Mouse (Mus musculus) limb, embryonic 13.5 days (tissue): ENCODE measurements around the gene Dnah6. TPM values are rescaled to one million over a fixed set of nuclear protein-coding genes. Genes with fewer than 3 reads are reported as not detected.

Experiments used
- ATAC-seq: fragments of 200-750 bp; cut with Nextera tagmentation; 2 replicates; pipeline ENCODE4 v1.8.0; 2017; ENCODE audit warnings: low read depth, moderate number of reproducible peaks, moderate TSS enrichment; ENCODE audit not compliant: low FRiP score
- H3K27ac ChIP-seq: fragments of 300-500 bp; sonication (generic); 2 replicates; pipeline ENCODE4 v1.5.1; 2015; ENCODE audit warnings: inconsistent platforms, mild to moderate bottlenecking, moderate library complexity
- H3K27me3 ChIP-seq: fragments of 300-500 bp; sonication (generic); 2 replicates; pipeline ENCODE4 v1.6.1; 2015; ENCODE audit warnings: mild to moderate bottlenecking, inconsistent platforms
- H3K36me3 ChIP-seq: fragments of 300-500 bp; sonication (generic); 2 replicates; pipeline ENCODE4 v1.6.1; 2015; ENCODE audit warnings: inconsistent platforms, mild to moderate bottlenecking, moderate library complexity
- H3K4me1 ChIP-seq: fragments of 300-500 bp; sonication (generic); 2 replicates; pipeline ENCODE4 v1.6.1; 2015; ENCODE audit warnings: inconsistent platforms
- H3K4me2 ChIP-seq: fragments of 300-500 bp; sonication (generic); replicated peaks from 2 replicates; pipeline ENCODE4 v1.6.1; 2015; ENCODE audit warnings: inconsistent platforms, mild to moderate bottlenecking, moderate library complexity
- H3K4me3 ChIP-seq: fragments of 300-500 bp; sonication (generic); 2 replicates; pipeline ENCODE4 v1.5.1; 2015; ENCODE audit warnings: moderate library complexity, mild to moderate bottlenecking, inconsistent platforms
- H3K9ac ChIP-seq: fragments of 300-500 bp; sonication (generic); 2 replicates; pipeline ENCODE4 v1.6.1; 2015; ENCODE audit warnings: mild to moderate bottlenecking, inconsistent platforms
- H3K9me3 ChIP-seq: fragments of 300-500 bp; sonication (generic); 2 replicates; pipeline ENCODE4 v1.6.1; 2016; ENCODE audit warnings: inconsistent platforms
- WGBS: fragments of 180-500 bp; shearing (Covaris S2); methylation state at CpG from one replicate; pipeline ENCODE4 v1.1.7; 2015; 5-methylcytosine and 5-hydroxymethylcytosine counted together
- polyA plus RNA-seq: library from polyadenylated mRNA; unstranded; fragments of >200 nt; fragmentation: Nextera tagmentation; extraction: Ambion mirVana; gene quantifications from 2 replicates; pipeline ENCODE4 v1.2.1, GENCODE M21; 2015

Gene Dnah6
- polyA plus RNA-seq: 0.01 and 0.03 TPM in 2 replicates

DNA sequence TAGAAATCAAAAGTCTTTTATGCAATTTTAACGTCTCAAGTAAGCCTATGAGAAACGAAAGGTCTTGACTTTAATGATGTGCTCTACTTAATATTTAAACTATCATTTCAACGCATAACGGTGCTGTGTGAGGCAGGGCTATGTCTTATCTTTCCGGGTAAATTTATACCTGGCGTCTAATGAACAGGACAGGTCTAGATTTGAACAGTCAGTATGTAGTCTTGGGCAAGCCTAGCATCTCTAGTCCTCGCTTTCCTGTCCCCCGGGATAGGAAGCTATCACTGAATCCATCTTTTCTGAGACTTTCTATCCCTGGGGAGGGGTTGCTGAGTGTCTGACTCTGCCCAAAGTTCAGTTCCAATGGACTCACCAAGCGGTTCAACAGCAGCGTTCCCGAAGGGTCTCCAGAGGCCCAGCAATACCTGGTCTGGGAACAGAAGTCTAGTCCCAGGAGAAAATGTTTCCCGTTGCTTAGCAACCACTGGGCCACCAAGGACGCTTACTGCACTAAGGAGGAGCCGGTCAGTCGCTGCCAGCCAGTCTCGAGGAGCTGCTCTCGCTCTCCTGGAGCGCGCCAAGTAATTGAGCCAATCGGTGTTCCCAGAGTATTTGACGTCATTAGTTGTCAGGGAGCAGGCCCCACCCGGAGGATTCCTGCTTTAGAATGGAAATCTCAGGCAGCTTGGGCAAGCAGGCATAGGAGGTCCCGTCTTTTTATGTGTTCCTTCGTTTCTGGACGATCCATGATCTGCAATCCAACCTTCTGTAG, at the start of gene Dnah6:
TSS of gene Dnah6 (minus strand) at position 463 of the 769 bp plus-strand sequence.
- H3K9ac ChIP-seq: no peak within 1 kb of the TSS; the same call in 1 of the 2 replicates
- no peak within 1 kb of the TSS for H3K27ac ChIP-seq
- no peaks in the 10 kb centered on the region for H3K9me3 ChIP-seq
- H3K36me3 ChIP-seq: no peaks in the 10 kb centered on the region
- peak within 1 kb of the TSS; percentile 37 for H3K4me3 ChIP-seq
- WGBS: 33% methylated on average over 25 of the region's 25 CpGs
- peak; percentile 96 for ATAC-seq
- no peaks in the 10 kb centered on the region for H3K27me3 ChIP-seq
- H3K4me1 ChIP-seq: peaks cover 12% of the 10 kb centered on the region
- H3K4me2 ChIP-seq: peak within 1 kb of the TSS; percentile 68

DNA sequence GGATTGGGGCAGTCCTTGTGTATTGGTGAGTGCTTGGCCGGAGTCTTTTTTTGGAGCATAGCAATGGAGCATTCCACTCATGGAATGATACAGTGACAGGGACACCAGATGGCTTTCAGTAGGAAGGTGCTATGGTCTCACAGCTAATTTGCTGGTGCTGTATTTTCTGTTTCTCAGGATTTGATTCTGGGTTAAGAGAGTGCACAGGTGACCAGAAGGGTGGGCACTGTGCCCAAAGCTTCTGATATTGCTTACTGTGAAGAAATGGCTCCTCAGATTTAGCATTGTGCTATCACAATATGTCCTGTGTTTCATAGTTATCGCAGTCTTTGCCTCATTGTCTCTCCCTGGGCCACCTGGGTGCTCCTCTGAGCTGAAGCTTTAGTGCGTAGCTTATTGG, 47.9 kb upstream of the Dnah6 start:
- ATAC-seq: no peak

DNA sequence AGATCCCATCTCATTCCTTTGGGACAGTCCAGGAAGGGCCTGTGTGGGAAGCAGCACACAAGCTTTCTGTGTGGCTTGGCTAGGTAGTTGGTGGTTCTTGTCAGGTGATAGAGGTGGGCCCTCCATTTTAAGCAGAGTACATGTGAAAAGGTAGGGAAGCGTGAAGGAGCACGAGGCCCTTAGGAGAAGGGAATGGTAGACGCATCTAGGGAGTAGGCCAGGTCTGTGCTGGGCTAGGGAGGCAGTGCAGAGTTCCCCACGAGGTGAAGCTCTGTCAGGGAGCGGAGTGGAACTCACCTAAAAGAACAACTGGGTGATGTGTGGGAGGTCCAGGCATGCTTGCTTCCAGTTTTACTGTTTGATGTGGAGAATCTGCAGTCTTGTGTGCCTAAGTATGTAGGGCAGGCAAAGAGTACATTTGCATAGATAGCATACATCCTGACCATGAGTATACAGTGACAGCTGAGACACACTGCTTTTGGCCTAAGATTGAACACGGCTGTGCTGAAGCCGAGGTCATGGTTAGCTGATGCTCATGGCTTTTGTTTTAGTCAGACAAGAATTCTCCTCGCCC, 46.4 kb upstream of the Dnah6 start:
- no peaks in the 10 kb centered on the region for H3K4me1 ChIP-seq
- H3K36me3 ChIP-seq: peaks cover 86% of the 10 kb centered on the region
- H3K4me2 ChIP-seq: no peak overlapping the region
- no peak overlapping the region for H3K4me3 ChIP-seq
- H3K27ac ChIP-seq: no peak overlapping the region
- no peaks in the 10 kb centered on the region for H3K27me3 ChIP-seq
- no peaks in the 10 kb centered on the region for H3K9me3 ChIP-seq
- ATAC-seq: no peak
- H3K9ac ChIP-seq: no peak overlapping the region
- 92% methylated on average over 8 of the region's 8 CpGs for WGBS

More for the DNA sequence above, 47.9 kb upstream of the Dnah6 start:
- no peak overlapping the region for H3K4me3 ChIP-seq
- H3K4me2 ChIP-seq: no peak overlapping the region
- H3K9ac ChIP-seq: no peak overlapping the region
- H3K9me3 ChIP-seq: no peaks in the 10 kb centered on the region
- H3K4me1 ChIP-seq: no peaks in the 10 kb centered on the region
- H3K36me3 ChIP-seq: peaks cover 81% of the 10 kb centered on the region
- H3K27ac ChIP-seq: no peak overlapping the region
- 95% methylated on average over 3 of the region's 3 CpGs for WGBS
- no peaks in the 10 kb centered on the region for H3K27me3 ChIP-seq

DNA sequence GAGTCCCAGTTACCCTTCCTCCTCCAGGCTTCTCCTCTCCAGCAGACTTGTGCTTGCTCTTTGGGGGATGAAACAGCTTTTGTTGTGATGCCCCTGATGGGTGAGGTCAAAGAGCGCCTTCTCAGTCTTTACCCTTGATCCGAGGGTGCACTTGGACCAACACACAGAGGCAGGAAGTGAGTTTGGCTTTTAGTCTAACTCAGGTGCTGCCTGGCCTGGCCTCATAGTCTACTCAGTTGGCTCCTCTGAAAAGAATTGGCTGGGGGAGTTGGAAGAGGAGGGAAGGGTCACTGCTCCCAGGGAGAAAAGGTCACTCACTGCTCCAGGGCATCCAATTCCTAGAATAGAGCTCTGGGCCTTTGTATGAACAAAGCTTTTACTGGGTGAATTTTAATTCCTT, 43.4 kb upstream of the Dnah6 start:
- H3K4me2 ChIP-seq: no peak overlapping the region
- WGBS: 72% methylated on average over 2 of the region's 2 CpGs
- H3K27me3 ChIP-seq: no peaks in the 10 kb centered on the region
- H3K9me3 ChIP-seq: no peaks in the 10 kb centered on the region
- no peaks in the 10 kb centered on the region for H3K4me1 ChIP-seq
- H3K36me3 ChIP-seq: peaks cover 80% of the 10 kb centered on the region
- no peak overlapping the region for H3K27ac ChIP-seq
- H3K4me3 ChIP-seq: no peak overlapping the region
- no peak overlapping the region for H3K9ac ChIP-seq
- ATAC-seq: no peak

DNA sequence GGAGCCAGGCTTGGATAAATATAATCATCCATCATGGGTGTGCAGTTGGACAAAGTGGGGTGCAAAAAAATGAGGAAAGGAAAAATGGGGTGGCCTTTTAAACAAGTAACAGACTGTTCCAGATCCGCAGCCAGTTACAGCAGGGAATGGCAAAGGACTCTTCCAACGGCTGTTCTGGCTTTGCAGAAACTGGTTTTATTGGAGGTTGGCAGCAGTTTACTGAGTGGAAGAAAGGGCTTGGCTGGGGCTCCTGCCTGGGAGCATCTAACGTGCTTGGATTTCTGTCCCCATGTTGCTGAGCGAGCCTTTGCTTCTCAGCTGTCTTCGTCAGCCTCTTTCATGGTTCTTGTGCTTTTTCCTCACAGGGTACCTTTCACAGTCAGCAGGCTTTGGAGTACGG, 38.7 kb upstream of the Dnah6 start:
- Histone ChIP-seq H3K4me1 (no peaks in the 10 kb centered on the region), H3K27me3 (no peaks in the 10 kb centered on the region), H3K36me3 (peaks cover 73% of the 10 kb centered on the region), H3K4me3 (no peak overlapping the region), H3K9me3 (no peaks in the 10 kb centered on the region), H3K27ac (no peak overlapping the region), H3K4me2 (no peak overlapping the region), H3K9ac (no peak overlapping the region)
- ATAC-seq: no peak
- WGBS: 83% methylated on average over 6 of the region's 6 CpGs

DNA sequence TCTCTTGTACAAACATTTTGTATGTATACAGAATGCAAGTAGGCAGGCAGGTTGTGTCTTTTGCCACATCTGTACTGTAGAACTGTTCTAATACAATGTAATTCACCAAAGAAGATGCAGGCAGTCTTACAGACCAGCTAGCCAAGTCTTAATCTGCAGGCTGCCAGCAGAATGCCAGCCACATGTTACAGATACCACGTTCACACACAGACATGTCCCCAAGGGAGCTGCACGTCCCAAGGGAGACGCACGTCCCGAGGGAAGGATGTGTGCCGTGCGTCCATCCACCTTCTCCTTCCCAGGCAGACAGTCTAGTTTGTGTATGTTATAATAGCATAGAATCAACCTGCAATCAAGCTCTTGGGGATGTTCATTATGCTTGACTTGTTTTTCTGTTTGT, 35.6 kb upstream of the Dnah6 start:
- ATAC-seq: no peak
- Histone ChIP-seq H3K27me3 (no peaks in the 10 kb centered on the region), H3K9ac (no peak overlapping the region), H3K27ac (no peak overlapping the region), H3K9me3 (no peaks in the 10 kb centered on the region), H3K4me1 (peaks cover 16% of the 10 kb centered on the region), H3K36me3 (peaks cover 52% of the 10 kb centered on the region), H3K4me2 (no peak overlapping the region), H3K4me3 (no peak overlapping the region)
- WGBS: 91% methylated on average over 7 of the region's 7 CpGs

DNA sequence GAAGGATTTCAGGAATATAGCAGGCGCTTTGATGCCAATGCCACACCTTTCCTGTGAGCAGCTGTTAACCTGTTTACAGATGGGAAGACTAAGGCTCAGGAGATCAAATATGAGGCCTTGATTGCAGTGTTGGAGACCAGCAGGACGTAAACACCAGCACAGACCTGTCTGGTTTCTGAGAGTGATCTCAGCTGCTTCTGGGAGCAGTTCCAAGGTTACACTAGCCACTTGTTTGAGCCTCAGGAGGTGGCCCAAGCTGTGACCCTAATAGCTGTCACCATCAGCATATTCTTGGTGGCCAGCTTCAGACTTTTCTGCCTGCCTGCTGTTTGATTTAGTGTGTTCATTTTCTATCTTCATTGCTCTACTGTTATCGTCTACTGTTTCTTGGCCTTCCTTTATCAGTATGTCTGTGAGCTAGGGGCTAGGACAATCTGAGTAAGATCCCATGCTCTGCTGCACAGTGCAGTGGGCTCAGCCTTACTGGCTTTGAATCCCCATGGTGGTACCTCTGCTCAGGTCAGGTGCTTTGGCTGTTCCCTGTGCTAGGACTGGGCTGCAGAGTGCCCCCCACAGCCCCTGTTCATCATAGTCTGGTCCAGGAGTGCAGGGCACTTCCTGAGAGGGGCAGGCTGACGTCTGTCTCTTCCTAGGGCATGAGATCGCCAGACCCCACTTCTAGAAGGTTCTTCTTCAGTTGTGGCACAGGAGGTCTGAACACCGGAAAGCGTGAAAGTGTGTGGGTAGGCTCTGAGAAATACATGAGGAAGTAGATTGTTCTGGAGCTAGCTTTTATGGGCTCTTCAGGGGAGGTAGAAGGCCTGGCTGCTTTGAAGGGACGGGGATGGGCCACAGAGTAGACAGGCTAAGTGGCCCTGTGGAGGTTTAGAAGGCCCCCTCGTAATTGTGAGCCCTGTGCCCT, 33.1 kb upstream of the Dnah6 start:
- no peak overlapping the region for H3K27ac ChIP-seq
- no peaks in the 10 kb centered on the region for H3K9me3 ChIP-seq
- ATAC-seq: no peak
- no peak overlapping the region for H3K4me3 ChIP-seq
- H3K9ac ChIP-seq: no peak overlapping the region
- no peak overlapping the region for H3K4me2 ChIP-seq
- WGBS: 73% methylated on average over 9 of the region's 9 CpGs
- peaks cover 24% of the 10 kb centered on the region for H3K4me1 ChIP-seq
- peaks cover 30% of the 10 kb centered on the region for H3K36me3 ChIP-seq
- H3K27me3 ChIP-seq: no peaks in the 10 kb centered on the region

DNA sequence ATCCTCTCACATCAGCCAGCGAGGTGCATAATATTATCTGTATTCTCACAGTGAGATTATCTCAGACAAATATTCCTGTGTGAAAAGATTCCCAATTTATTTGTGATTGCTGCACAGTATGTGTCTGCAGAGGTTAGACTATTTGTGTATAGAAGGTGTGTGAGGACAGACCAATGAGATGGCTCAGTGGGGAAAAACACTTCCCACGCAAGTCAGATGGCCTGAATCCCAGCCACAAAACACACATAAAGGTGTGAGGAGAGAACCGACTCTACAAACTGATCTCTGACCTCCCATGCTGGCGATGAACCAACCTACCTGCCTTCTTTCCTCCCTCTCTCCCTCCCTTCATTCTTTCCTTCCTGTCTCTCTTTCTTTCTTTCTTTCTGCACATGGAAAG, 32.1 kb upstream of the Dnah6 start:
- ATAC-seq: no peak
- Histone ChIP-seq H3K4me3 (no peak overlapping the region), H3K27me3 (no peaks in the 10 kb centered on the region), H3K9me3 (no peaks in the 10 kb centered on the region), H3K4me2 (no peak overlapping the region), H3K27ac (no peak overlapping the region), H3K36me3 (peaks cover 20% of the 10 kb centered on the region), H3K9ac (no peak overlapping the region), H3K4me1 (peaks cover 29% of the 10 kb centered on the region)
- WGBS: 80% methylated on average over 4 of the region's 4 CpGs

DNA sequence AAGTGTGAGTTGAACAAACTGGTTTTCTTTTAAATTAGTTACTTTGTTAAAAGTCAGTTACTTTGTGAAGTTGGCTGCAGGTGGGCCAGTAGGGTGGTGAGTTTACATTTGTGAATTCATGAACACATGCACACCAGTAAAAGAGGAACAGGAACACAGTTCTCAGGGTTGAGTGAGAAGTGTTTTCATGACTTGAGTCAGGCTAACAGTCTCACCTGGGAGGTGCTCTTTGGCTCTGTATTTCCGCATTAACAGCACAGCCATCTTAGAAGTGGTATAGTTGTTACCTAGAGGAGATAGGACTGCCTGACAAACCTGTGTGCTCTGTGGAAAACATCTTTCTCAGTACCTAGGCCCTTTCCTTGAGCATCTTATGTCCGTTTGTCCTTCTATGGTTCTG, 31.6 kb upstream of the Dnah6 start:
- Histone ChIP-seq H3K4me2 (no peak overlapping the region), H3K9ac (no peak overlapping the region), H3K27me3 (no peaks in the 10 kb centered on the region), H3K27ac (no peak overlapping the region), H3K4me1 (peaks cover 29% of the 10 kb centered on the region), H3K4me3 (no peak overlapping the region), H3K36me3 (peaks cover 19% of the 10 kb centered on the region), H3K9me3 (no peaks in the 10 kb centered on the region)
- WGBS: 88% methylated on average over 2 of the region's 2 CpGs
- no peak for ATAC-seq

DNA sequence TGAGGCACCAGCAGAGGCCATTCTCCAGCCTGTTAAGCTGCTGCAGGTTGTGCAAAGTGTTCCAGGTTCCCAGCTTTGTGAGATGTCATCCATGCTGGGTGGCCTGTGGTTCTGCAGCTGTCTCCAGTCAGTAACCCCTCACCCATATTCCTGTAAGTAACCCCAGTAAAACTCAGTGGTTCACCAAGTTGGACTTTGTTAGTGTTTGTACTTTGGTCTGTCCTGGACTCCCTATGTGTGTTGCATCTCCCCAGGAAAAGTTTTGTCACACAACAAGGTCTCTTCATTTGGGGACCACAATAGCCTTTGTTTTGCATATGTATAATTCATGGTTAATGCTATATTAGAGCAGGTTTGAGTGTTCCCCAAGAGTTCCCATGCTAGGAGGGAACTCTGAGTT, 30.9 kb upstream of the Dnah6 start:
- Histone ChIP-seq H3K4me1 (peaks cover 29% of the 10 kb centered on the region), H3K27me3 (no peaks in the 10 kb centered on the region), H3K4me3 (no peak overlapping the region), H3K27ac (no peak overlapping the region), H3K9ac (no peak overlapping the region), H3K9me3 (no peaks in the 10 kb centered on the region), H3K36me3 (peaks cover 14% of the 10 kb centered on the region), H3K4me2 (no peak overlapping the region)
- ATAC-seq: no peak

DNA sequence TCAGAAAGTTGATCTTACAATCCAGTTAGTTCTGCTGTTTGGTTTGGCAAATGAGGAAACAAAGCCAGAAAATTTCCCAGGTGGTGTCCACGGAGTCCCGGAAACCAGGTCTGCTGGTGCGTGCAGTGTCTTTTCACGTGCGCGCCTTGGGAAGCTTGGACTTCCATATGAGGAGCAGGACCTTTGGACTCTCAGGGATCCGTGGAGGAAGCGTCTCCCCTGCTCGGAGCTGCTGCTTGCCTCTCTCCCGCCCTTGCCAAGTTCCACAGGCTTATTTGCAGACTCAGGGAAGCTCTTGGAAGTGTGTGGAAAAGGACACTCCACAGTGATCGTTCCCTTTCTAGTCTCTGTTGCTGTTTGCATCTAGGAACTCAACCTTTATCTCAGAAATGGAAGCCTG, 29.9 kb upstream of the Dnah6 start:
- Histone ChIP-seq H3K9me3 (no peaks in the 10 kb centered on the region), H3K9ac (no peak overlapping the region), H3K4me3 (no peak overlapping the region), H3K36me3 (peaks cover 5% of the 10 kb centered on the region), H3K27me3 (no peaks in the 10 kb centered on the region), H3K4me1 (peaks cover 29% of the 10 kb centered on the region), H3K4me2 (no peak overlapping the region), H3K27ac (no peak overlapping the region)
- 91% methylated on average over 11 of the region's 11 CpGs for WGBS
- ATAC-seq: no peak

DNA sequence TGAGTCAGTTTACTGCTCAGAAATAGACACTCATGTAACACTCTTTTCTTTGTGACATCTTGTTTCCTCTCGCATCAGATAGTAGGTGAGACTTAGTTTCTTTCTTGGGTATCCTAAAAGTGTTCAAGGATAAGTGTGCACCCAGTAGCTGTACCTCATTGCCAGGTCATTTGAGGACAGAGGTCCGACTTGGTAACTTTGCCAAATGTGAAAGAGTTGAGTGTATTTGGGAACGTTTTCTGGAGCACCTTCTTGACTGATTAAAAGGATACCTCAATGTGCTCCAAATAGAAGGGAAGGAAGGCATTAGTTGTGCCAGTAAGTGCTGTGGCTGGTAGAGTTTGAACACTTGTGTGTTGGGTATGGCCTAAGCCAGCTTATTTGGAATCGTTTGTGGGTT, 28.4 kb upstream of the Dnah6 start:
- Histone ChIP-seq H3K9me3 (no peaks in the 10 kb centered on the region), H3K4me1 (peaks cover 27% of the 10 kb centered on the region), H3K9ac (no peak overlapping the region), H3K4me3 (peak overlapping the region; percentile 97), H3K27me3 (no peaks in the 10 kb centered on the region), H3K27ac (no peak overlapping the region), H3K4me2 (peak overlapping the region; percentile 73), H3K36me3 (peaks cover 4% of the 10 kb centered on the region)
- no peak for ATAC-seq
- WGBS: 81% methylated on average over 4 of the region's 4 CpGs
